Mouse (Mus musculus) olfactory bulb, adult 2 months (tissue): ENCODE results near the gene Tekt5.

Source experiments
- CTCF ChIP-seq: fragments of 200-500 bp; IDR thresholded peaks from 2 replicates; pipeline ENCODE4 v1.5.1; 2012; ENCODE audit warnings: low read depth, mild to moderate bottlenecking, low read length, moderate library complexity; ENCODE audit not compliant: insufficient read depth
- POLR2A ChIP-seq: fragments of 200-500 bp; IDR thresholded peaks from 2 replicates; pipeline ENCODE4 v1.6.1; 2012; ENCODE audit warnings: mild to moderate bottlenecking, low read depth, low read length, moderate library complexity; ENCODE audit not compliant: insufficient read depth

- TF ChIP-seq CTCF (no peak), POLR2A (no peak)
These were observed 62.6 kb downstream of the Tekt5 start for GRCm38 (mm10) chr16:10332732-10333131.
